Mouse (Mus musculus): ENCODE data around the gene Dusp7.

DNA sequence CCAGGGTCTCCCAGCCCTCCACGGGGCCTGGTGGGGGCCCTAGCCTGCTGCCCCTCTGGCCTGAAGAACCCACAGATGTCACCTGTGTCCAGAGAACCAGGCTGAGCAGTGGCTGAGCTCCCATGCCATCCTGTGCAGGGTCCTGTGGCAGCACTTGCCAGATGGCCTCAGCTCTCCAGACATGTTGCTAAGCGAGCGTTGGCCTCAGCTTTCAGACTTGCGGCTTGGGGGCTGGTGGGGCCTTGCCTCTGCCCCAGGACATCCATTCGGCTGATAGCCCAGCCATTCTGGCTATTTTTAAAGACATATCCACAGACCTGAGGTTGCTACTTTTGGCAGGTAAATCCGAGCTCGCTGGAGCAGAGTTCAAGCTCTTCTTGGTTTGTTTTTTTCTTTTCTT is 5.5 kb downstream of the Dusp7 start:
- no peak for TF ChIP-seq CTCF (IDR thresholded peaks at IDR 0.05; ENCODE audit: low read depth, low read length)
- no peak for TF ChIP-seq POLR2A (IDR thresholded peaks at IDR 0.05; ENCODE audit: extremely low read depth, insufficient read depth, low read length)

Measured in liver, adult 2 months (tissue).